Mouse (Mus musculus): ENCODE data around the gene Ano2. TPM values are rescaled to one million over a fixed set of nuclear protein-coding genes. Genes with fewer than 3 reads are reported as not detected.

Gene Ano2
- 1 to 10 TPM; 4.5 to 4.8 TPM for total RNA-seq (2021)
- long read RNA-seq, experiment 1, partial matches to known transcripts = 0 of 1 reads
- long read RNA-seq, experiment 1, other reads (novel, unspliced or antisense) = 1 of 1 reads
- long read RNA-seq, experiment 2, partial matches to known transcripts = 0 of 2 reads
- long read RNA-seq, experiment 2, other reads (novel, unspliced or antisense) = 2 of 2 reads

GRCm38 (mm10) chr6:125690057-125690703 lies at the start of gene Ano2:
Gene Ano2, plus strand, starts transcription at chr6:125690419.
- TF ChIP-seq CTCF (IDR thresholded peaks at IDR 0.05) = no peak
- peak in 1 of 2 experiments; percentile 15 for DNase-seq (ENCODE audit: extremely low spot score in 1 of 2, low spot score in 2 of 2)
- Histone ChIP-seq H3K27ac (no peak within 1 kb of the TSS), H3K4me3 (peak within 1 kb of the TSS; percentile 18)
- intact Hi-C loops (cut with DNase I) = no loop called here

- Histone ChIP-seq H3K27ac (no peak overlapping the region), H3K4me3 (no peak overlapping the region)
- no peak for DNase-seq (ENCODE audit: extremely low spot score in 1 of 2, low spot score in 2 of 2)
- TF ChIP-seq CTCF (IDR thresholded peaks at IDR 0.05) = no peak
- intact Hi-C loops (cut with DNase I) = no loop called here
Observed at GRCm38 (mm10) chr6:125640486-125640885, 49.7 kb upstream of the Ano2 start.

- Histone ChIP-seq H3K27ac (no peak overlapping the region), H3K4me3 (no peak overlapping the region)
- peak in 1 of 2 experiments; percentile 50 for DNase-seq (ENCODE audit: extremely low spot score in 1 of 2, low spot score in 2 of 2)
- intact Hi-C loops (cut with DNase I) = no loop called here
- TF ChIP-seq CTCF (IDR thresholded peaks at IDR 0.05) = no peak
Observed at GRCm38 (mm10) chr6:125641146-125641545, 49.1 kb upstream of the Ano2 start.

- TF ChIP-seq CTCF (IDR thresholded peaks at IDR 0.05) = no peak
- Histone ChIP-seq H3K27ac (no peak overlapping the region), H3K4me3 (no peak overlapping the region)
- no peak for DNase-seq (ENCODE audit: extremely low spot score in 1 of 2, low spot score in 2 of 2)
- intact Hi-C loops (cut with DNase I) = no loop called here
Observed at GRCm38 (mm10) chr6:125648964-125649363, 41.3 kb upstream of the Ano2 start.

DNA sequence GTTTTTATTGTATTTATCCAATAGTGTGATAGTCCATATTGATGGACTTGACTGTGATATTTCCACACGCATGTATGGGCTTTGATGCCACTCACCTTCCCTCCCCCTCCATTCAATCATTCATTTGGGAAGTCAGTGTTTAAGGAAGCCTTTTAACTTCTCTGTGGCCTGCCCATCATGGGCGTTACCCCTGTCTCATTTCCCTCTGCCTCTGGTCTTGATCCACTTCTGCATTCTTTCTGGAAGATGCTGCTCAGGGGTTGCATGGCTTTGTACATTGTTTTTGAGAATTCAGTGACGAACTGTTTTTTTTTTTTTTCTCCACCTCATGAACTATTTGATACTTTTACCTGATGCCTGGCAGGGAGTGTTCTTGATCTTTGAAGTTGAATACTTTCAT lies 38.9 kb upstream of the Ano2 start:
- TF ChIP-seq CTCF (IDR thresholded peaks at IDR 0.05) = no peak
- H3K27ac ChIP-seq = no peak overlapping the region
- intact Hi-C loops (cut with DNase I) = no loop called here
- DNase-seq (ENCODE audit: extremely low spot score in 1 of 2, low spot score in 2 of 2) = no peak
- no peak overlapping the region for H3K4me3 ChIP-seq

DNA sequence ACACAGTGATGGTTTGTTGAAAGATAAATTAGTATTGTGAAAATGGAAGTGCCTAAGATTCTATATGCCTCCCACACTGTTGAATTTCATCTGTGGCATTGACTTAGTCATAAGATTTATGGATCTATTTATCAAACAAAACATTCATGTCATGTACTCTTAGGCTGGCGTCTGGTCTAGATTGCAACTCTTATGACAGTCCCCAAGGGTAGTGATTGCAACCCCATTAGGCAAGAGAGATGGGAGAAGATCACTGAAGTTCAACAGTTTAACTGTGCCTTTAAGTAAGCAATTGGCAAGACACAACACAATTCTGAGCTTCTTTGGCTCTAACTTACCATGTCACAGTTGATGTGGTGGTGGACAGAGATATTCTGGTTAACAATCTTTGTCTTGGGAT lies 36.8 kb upstream of the Ano2 start:
- intact Hi-C loops (cut with DNase I) = no loop called here
- no peak for TF ChIP-seq CTCF (IDR thresholded peaks at IDR 0.05)
- H3K4me3 ChIP-seq = no peak overlapping the region
- DNase-seq (ENCODE audit: extremely low spot score in 1 of 2, low spot score in 2 of 2) = no peak
- H3K27ac ChIP-seq = no peak overlapping the region

DNA sequence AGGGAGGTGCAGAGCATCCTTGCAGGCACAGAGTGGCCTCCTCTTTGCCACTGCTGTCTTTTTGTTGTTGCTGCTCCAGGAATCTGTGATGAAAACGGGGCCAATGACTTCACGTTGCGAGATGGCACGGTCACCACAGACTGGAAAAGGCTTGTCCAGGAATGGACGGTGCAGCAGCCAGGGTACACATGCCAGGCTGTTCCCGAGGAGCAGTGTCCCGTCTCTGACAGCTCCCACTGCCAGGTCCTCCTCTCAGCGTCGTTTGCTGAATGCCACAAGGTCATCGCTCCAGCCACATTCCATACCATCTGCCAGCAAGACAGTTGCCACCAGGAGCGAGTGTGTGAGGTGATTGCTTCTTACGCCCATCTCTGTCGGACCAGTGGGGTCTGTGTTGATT lies 33.3 kb upstream of the Ano2 start:
- intact Hi-C loops (cut with DNase I) = no loop called here
- Histone ChIP-seq H3K4me3 (no peak overlapping the region), H3K27ac (no peak overlapping the region)
- no peak for TF ChIP-seq CTCF (IDR thresholded peaks at IDR 0.05)
- no peak for DNase-seq (ENCODE audit: extremely low spot score in 1 of 2, low spot score in 2 of 2)

DNA sequence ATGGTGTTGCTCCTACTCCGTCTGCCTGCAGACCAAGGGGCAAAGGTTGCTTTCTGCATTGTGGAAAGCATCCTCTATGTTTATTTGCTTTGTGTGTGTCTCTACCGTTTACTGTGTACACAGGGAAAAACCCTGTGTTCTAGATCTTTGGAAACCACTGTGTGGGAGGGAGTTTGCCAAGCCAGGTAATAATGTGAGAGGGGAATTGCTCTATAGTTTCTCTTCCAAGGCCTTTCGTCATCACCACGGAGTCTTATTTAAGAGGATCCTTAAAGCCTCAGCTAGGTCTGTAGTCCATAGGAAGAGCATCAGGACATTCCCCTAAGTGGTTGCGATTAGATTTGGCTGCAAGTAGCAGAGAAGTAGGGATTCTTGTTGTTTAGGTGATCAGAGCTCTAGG lies 32.3 kb upstream of the Ano2 start:
- intact Hi-C loops (cut with DNase I) = no loop called here
- no peak for DNase-seq (ENCODE audit: extremely low spot score in 1 of 2, low spot score in 2 of 2)
- Histone ChIP-seq H3K4me3 (no peak overlapping the region), H3K27ac (no peak overlapping the region)
- no peak for TF ChIP-seq CTCF (IDR thresholded peaks at IDR 0.05)

GRCm38 (mm10) chr6:125661106-125661877 lies 28.9 kb upstream of the Ano2 start:
- peak; percentile 92 for TF ChIP-seq CTCF (IDR thresholded peaks at IDR 0.05)
- intact Hi-C loops (cut with DNase I) = loop anchor here (1.0 kb wide), 1 partner anchor 41 kb away; no protein-coding TSS in a partner anchor

GRCm38 (mm10) chr6:125663906-125664305 lies 26.3 kb upstream of the Ano2 start:
- DNase-seq (ENCODE audit: extremely low spot score in 1 of 2, low spot score in 2 of 2) = no peak
- Histone ChIP-seq H3K4me3 (no peak overlapping the region), H3K27ac (no peak overlapping the region)
- intact Hi-C loops (cut with DNase I) = no loop called here
- no peak for TF ChIP-seq CTCF (IDR thresholded peaks at IDR 0.05)

More at GRCm38 (mm10) chr6:125661106-125661877, 28.9 kb upstream of the Ano2 start:
- Histone ChIP-seq H3K4me3 (no peak overlapping the region), H3K27ac (no peak overlapping the region)
- peak; percentile 39 to 64 for DNase-seq (ENCODE audit: extremely low spot score in 1 of 2, low spot score in 2 of 2)

GRCm38 (mm10) chr6:125671835-125672234 lies 18.4 kb upstream of the Ano2 start:
- no peak for TF ChIP-seq CTCF (IDR thresholded peaks at IDR 0.05)
- intact Hi-C loops (cut with DNase I) = no loop called here
- Histone ChIP-seq H3K27ac (no peak overlapping the region), H3K4me3 (no peak overlapping the region)
- DNase-seq (ENCODE audit: extremely low spot score in 1 of 2, low spot score in 2 of 2) = no peak

DNA sequence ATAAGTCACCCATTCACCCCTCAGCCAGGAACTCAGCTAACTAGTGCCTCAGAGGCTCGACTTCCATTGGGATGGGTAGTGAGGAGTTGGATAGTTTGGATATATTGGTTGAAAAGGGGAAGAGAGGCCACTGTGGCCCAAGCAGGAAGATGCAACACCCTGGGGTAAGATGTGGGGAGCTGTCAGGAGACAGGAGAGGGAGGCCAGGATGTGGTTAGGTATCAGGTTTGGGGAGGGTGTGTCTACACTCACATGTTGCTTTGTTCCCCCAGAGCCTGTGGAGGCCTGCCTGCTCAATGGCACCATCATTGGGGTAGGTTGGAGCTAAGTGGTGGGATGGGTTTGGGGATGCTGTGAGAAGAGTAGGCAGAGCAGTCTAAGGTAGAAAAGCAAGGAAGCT lies 11.7 kb upstream of the Ano2 start:
- Histone ChIP-seq H3K27ac (no peak overlapping the region), H3K4me3 (no peak overlapping the region)
- intact Hi-C loops (cut with DNase I) = no loop called here
- TF ChIP-seq CTCF (IDR thresholded peaks at IDR 0.05) = no peak
- no peak for DNase-seq (ENCODE audit: extremely low spot score in 1 of 2, low spot score in 2 of 2)

Data from left cerebral cortex, adult 2 months (tissue).